Mouse (Mus musculus): ENCODE data around the gene Gm21887.
"Not testable (repeated sequence)": the region's sequence is repeated elsewhere in the genome, so short reads cannot be mapped to it uniquely, and the experiment has no call there.

Gm21887 gene

DNA sequence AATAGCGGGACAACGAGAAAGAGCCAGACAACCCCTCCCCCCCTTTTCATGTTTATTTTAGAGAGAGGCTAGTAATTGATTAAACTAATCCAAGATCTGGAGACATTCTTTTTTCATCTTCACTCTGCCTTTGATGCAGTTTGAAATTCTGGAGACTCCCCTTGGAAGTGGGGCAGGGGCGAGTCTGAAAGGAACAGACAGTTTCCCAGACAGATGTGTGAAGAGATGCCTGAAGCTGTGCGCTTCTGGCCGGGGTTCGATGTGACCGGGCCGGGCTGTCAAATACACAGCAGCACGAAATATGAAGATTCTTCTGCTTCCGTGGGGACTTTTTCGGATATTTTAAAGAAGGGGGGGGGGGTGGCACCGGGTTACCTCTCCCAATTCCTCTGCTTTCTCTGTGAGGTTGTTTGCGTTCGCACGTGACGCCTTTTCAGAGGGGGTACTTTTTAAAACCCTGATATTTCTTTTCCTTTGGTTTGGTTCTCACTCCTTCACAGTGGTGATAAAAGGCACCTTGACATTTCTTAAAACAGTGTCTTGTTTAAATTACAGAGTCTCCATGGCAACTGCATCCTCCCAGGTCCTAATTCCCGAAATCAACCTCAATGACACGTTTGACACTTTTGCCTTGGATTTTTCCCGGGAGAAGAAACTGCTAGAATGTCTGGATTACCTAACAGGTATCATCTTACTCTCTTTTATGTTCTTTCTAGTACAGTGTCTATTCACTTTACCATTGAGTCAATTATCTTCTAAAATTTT lies 25.9 kb upstream of the Gm21887 start:
- DNase-seq (ENCODE audit: extremely low spot score, low read depth, low spot score): peak; percentile 33

DNA sequence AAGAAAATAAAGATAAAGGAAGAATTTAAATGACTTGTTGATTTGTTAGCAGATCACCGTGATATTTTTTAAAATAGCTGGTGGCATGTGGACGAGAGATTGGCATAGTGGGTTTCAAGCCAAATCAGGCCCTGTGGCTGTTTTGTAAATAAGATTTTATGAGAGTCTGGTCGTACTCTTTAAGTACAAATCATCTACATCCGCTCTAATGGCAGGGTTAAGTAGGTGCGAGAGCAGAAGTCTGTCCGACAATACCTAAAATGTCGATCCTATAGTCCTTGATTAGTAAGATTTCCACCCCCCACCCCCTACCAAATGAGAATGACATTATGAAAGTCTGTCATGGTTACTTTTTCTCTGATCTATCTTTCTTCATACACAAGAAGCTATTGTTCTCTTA lies 25.1 kb upstream of the Gm21887 start:
- DNase-seq (ENCODE audit: extremely low spot score, low read depth, low spot score): not testable (repeated sequence)

DNA sequence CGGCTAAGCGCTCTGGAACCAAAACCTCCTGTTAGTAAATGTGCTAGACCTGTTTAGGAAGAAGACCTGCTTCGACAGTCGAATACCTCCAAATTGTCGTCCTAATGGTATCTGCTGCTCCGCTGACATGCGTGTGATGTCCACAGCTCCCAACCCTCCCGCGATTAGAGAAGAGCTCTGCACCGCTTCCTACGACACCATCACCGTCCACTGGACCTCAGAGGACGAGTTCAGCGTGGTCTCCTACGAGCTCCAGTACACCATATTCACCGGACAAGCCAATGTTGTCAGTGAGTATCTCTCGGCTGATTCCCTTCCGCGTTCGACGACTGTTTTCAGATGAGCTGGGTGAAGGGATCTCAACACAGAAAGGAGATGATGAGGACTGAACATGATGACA lies 24.6 kb upstream of the Gm21887 start:
- peak; percentile 22 for DNase-seq (ENCODE audit: extremely low spot score, low read depth, low spot score)

DNA sequence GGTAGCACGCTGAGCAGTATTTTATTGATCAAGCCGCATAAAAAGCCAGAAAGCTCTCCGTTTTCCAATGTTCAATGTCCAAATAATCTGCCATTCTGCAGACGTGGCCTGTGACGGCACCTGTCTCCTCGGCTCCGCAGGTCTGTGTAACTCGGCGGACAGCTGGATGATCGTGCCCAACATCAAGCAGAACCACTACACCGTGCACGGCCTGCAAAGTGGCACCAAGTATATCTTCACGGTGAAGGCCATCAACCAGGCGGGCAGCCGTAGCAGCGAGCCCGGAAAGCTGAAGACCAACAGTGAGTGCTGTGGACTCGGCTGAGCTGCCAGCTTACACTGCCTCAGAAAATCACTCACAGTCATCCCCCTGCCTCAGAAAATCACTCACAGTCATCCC lies 23.7 kb upstream of the Gm21887 start:
- not testable (repeated sequence) for DNase-seq (ENCODE audit: extremely low spot score, low read depth, low spot score)

DNA sequence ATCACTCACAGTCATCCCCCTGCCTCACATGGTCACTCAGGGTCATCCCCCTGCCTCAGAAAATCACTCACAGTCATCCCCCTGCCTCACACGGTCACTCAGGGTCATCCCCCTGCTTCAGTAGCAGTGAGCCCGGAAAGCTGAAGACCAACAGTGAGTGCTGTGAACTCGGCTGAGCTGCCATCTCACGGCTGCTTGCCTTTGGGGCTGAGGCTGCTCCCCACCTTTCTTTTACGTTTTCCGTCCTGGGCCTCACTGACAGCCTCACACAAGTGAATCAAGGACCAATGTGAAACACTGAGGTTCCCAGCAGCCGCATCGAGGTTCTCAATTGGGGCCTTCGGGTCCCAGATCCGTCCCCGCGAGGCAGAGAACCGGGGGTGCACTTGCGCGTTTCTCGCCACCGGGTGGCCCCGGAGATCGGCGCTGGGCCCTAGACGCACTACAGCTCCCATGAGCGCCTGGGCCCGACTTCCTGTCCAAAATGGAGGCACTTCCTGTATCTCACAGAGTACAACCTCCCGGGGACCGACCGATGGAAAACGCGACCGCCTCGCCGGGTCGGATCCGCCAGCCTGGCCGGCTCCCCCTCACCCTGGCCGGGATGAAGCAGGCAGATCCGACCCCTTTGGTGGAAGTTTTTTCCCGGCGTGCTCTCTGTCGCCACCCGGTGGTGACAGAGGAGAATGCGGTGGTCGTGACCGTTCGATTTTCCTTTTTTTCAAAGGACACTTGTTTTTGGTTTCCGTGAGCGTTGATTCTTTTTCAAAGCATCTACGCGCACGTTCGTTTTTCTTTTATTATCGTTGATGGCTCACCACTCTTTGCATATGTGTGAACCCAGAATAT lies 22.7 kb upstream of the Gm21887 start:
- DNase-seq (ENCODE audit: extremely low spot score, low read depth, low spot score): peak; percentile 66

DNA sequence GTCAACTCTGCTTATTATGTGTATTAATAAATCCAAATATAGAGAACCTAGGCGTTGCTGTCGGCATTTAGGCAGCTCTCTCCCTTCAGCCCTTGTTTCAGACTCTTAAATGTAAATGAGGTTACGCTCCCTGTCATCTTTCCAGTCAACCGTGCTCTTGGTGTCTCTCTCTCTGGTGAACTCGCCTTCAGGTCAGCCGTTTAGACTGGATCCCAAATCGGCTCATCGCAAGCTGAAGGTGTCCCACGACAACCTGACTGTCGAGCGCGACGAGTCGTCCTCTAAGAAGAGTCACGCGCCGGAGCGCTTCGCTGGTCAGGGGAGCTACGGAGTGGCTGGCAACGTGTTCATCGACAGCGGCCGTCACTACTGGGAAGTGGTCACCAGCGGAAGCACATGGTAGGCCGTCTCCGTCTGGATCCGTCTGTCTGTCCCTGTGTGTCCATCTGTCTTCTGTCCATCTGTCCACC lies 22.1 kb upstream of the Gm21887 start:
- peak; percentile 69 for DNase-seq (ENCODE audit: extremely low spot score, low read depth, low spot score)

DNA sequence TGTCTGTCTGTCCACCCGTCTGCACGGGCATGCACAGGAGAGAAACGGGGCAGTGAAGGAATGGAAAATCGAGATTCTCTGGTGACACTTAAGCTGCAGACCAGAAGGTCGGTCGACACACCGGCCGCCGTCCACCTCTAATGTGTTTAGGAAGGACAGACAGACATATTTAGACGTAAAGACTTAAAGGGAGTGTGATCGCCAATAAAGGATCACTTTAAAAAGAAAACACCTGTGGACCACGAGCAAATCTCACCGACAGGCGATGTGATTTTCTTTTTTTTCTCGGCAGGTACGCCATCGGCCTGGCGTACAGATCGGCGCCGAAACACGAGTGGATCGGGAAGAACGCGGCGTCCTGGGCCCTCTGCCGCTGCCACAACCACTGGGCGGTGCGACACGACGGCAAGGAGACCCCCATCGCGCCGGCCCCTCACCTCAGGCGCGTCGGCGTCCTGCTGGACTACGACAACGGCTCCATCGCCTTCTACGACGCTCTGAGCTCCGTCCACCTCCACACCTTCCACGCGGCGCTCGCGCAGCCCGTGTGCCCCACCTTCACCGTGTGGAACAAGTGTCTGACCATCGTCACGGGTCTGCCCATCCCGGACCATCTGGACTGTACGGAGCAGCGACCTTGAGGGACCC lies 20.8 kb upstream of the Gm21887 start:
- DNase-seq (ENCODE audit: extremely low spot score, low read depth, low spot score): not testable (repeated sequence)

DNA sequence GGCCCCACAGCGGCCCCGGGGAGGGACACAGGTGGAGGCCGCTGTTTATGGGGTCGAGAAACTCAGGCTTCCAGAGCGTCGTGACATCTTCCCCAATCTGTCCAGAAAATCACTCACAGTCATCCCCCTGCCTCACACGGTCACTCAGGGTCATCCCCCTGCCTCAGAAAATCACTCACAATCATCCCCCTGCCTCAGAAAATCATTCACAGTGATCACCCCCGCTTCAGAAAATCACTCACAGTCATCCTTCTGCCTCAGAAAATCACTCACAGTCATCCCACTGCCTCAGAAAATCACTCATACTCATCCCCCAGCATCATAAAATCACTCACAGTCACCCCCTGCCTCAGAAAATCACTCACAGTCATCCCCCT lies 20.3 kb upstream of the Gm21887 start:
- peak; percentile 30 for DNase-seq (ENCODE audit: extremely low spot score, low read depth, low spot score)

DNA sequence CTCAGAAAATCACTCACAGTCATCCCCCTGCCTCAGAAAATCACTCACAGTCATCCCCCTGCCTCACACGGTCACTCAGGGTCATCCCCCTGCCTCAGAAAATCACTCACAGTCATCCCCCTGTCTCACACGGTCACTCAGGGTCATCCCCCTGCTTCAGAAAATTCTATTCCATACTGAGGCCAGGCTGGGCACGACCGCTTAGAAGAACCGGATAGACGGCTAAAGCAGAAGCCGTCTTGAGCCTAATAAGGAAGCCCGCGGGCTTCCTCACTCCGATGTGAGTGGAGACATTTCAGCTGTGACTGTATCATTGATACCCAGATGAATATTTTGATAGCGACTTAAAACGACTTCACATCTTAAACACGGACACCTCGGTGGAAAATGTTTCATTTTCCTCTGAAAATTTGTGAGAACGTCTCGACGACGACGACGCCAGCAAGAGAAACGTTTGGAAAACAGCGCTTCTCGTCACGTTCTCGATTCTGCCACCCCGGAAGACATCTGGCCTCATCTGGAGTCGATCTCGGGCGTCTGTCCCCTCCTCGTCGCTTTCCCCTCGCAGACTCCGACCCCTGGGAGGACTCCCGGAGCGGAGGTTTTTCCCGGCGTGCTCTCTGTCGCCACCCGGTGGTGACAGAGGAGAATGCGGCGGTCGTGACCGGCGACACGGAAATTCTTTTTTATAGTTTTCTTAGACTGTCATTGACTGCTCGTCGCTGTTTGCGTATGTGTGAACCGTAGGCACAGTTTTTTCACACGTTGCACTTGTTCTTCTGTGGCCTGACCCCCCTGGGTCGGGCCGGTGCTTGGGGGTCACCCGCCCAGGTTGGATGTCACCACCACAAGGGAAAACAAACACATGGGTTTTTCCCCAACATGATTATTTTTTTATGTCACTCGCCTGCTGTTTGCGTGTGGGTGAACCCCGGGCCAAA lies 19.5 kb upstream of the Gm21887 start:
- peak; percentile 54 for DNase-seq (ENCODE audit: extremely low spot score, low read depth, low spot score)

DNA sequence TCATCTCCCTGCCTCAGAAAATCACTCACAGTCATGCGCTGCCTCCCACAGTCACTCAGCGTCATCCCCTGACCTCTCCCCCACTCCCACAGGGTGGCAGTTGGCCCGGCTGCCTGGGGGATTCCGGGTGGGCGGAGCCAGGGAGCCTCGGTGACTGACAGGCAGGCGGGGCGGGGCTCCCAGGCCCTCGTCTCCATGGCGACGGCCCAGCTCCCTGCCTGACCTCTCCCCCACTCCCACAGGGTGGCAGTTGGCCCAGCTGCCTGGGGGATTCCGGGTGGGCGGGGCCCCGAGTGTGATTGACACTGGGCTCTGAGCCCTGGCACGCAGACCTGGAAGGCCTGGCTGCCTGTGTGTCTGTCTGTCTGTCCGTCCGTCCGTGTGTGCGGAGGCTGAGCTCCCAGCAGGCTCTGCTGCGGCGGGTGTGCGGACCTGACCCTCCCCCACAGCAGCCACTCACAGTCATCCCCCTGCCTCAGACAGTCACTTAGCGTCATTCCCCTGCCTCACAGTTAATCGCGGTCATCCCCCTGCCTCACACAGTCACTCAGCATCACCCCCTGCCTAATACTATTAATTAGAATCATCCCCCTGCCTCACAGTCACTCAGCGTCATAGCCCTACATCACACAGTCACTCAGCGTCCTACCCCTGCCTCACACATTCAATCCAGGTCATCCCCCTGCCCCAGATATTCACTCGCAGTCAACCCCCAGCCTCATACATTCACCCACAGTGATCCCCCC lies 18.2 kb upstream of the Gm21887 start:
- DNase-seq (ENCODE audit: extremely low spot score, low read depth, low spot score): not testable (repeated sequence)

DNA sequence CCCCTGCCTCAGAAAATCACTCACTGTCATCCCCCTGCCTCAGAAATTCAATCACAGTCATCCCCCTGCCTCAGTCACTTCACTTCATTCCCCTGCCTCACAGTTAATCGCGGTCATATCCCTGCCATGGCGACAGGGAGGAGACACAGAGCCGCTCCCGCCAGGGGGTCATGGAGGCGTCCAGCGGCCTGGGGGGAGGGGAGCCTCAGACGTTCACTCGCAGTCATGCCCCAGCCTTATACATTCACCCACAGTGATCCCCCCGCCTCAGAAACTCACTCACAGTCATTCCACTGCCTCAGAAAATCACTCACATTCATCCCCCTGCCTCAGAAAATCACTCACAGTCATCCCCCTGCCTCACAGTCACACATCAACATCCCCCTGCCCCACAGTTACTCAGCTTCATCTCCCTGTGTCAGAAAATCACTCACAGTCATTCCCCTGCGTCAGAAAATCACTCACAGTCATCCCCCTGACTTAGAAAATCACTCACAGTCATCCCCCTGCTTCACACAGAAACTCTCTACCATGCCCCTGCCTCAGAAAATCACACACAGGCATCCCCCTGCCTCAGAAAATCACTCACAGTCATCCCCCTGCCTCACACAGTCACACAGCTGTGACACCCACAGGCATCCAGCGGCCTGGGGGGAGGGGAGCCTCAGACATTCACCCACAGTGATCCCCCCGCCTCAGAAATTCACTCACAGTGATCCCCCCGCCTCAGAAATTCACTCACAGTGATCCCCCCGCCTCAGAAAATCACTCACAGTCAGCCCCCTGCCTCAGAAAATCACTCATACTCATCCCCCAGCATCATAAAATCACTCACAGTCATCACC lies 17.2 kb upstream of the Gm21887 start:
- DNase-seq (ENCODE audit: extremely low spot score, low read depth, low spot score): not testable (repeated sequence)

DNA sequence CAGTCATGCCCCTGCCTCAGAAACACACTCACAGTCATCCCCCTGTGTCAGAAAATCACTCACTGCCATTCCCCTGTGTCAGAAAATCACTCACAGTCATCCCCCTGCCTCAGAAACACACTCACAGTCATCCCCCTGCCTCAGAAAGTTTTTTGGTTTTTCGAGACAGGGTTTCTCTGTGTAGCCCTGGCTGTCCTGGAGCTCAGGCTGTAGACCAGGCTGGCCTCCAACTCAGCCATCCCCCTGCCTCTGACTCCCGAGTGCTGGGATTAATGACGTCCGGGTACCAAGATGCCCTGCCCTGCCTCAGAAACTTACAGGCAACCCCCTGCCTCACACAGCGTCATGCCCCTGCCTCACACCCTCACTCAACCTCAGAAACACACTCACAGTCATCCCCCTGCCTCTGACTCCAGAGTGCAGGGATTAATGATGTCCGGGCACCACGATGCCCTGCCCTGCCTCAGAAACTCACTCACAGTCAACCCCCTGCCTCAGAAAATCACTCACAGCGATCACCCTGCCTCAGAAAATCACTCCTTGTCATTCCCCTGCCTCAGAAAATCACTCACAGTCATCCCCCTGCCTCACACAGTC lies 16.4 kb upstream of the Gm21887 start:
- not testable (repeated sequence) for DNase-seq (ENCODE audit: extremely low spot score, low read depth, low spot score)

DNA sequence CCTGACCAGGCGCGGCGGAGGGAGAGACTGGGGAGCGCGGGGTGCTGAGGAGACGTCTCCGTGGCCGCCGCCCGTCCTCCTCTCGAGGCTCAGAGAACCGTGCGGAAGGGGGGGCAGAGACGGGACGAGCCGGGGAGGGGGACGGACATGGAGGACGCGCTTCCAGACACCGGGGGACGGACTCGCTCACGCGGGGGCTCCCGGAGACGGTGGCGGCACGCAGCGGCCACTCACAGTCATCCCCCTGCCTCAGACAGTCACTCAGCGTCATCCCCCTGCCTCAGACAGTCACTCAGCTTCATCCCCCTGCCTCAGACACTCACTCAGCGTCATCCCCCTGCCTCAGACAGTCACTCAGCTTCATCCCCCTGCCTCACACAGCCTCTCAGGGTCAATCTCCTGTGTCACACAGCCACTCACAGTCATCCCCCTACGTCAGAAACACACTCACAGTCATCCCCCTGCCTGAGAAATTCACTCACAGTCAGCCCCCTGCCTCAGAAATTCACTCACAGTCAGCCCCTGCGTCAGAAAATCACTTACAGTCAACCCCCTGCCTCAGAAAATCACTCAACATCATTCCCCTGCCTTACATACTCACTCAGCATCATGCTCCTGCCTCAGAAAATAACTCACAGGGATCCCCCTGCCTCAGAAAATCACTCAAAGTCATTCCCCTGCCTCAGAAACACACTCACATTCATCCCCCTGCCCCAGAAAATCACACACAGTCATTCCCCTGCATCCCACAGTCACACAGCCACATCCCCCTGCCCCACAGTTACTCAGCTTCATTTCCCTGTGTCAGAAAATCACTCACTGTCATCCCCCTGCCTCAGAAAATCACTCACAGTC lies 15.2 kb upstream of the Gm21887 start:
- not testable (repeated sequence) for DNase-seq (ENCODE audit: extremely low spot score, low read depth, low spot score)

DNA sequence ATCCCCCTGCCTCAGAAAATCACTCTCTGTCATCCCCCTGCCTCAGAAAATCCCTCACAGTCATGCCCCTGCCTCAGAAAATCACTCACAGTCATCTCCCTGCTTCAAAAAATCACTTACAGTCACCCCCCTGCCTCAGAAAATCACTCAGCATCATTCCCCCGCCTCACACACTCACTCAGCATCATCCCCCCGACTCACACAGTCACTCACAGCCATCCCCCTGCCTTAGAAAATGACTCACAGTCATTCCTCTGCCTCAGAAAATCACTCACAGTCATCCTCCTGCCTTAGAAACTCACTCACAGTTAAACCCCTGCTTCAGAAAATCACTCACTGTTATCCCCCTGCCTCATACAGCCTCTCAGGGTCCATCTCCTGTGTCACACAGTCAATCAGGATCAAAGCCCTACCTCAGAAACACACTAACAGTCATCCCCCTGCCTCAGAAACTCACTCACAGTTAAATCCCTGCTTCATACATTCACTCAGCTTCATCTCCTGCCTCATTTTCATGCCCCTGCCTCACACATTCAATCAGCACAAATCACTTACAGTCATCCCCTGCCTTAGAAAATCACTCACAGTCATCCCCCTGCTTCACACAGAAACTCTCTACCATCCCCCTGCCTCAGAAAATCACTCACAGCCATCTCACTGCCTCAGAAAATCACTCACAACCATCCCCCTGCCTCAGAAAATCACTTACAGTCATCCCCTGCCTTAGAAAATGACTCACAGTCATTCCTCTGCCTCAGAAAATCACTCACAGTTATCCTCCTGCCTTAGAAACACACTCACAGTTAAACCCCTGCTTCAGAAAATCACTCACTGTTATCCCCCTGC lies 14.4 kb upstream of the Gm21887 start:
- DNase-seq (ENCODE audit: extremely low spot score, low read depth, low spot score): not testable (repeated sequence)

DNA sequence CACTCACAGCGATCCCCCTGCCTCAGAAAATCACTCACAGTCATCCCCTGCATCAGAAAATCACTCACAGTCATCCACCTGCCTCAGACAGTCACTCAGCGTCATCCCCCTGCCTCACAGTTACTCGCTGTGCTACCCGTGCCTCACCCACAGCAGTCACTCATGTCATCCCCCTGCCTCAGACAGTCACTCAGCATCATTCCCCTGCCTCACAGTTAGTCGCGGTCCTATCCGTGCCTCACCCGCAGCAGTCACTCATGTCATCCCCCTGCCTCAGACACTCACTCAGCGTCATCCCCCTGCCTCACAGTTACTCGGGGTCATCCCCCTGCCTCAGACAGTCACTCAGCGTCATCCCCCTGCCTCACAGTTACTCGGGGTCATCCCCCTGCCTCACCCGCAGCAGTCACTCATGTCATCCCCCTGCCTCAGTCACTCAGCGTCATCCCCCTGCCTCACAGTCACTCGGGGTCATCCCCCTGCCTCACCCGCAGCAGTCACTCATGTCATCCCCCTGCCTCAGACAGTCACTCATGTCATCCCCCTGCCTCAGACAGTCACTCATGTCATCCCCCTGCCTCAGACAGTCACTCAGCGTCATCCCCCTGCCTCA lies 13.4 kb upstream of the Gm21887 start:
- DNase-seq (ENCODE audit: extremely low spot score, low read depth, low spot score): not testable (repeated sequence)

DNA sequence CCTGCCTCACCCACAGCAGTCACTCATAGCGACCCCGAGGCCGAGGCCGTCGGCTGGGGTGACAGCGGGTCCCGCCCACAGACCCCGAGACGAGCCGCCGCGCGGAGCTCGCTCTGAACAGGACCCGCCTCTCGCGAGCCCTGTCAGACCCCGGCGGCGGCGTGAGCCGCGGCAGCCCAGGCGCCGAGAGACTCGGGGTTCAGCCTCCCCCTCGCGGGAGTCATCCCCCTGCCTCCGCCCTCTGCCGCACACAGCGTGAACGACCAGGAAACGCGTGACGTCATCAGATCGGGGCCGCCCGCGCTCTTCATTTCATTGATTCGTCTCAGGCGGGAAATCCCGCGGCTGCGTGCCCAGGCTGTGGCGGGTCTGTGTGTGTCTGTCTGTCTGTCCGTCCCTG lies 12.5 kb upstream of the Gm21887 start:
- DNase-seq (ENCODE audit: extremely low spot score, low read depth, low spot score): not testable (repeated sequence)
